Mouse (Mus musculus): Measurements from ENCODE around the gene Ccdc194. TPM values are rescaled to one million over a fixed set of nuclear protein-coding genes. Genes with fewer than 3 reads are reported as not detected.

The Ccdc194 gene
- polyA plus RNA-seq (2017; shearing (Covaris generic)) = 1 to 10 TPM in 1 of 2 experiments, under 1 TPM in 1; 0.36 to 1.0 TPM

GRCm38 (mm10) chr8:71525226-71526050 lies at the start of gene Ccdc194:
Ccdc194 (minus strand) TSS chr8:71525711.

GRCm38 (mm10) chr8:71568387-71568937 lies 43.0 kb upstream of the Ccdc194 start, which contains the start of gene Slc27a1:
Slc27a1 (plus strand) TSS chr8:71568882.

GRCm38 (mm10) chr8:71566501-71566900 lies 41.0 kb upstream of the Ccdc194 start, which contains the start of gene Nxnl1:
Nxnl1 (minus strand) TSS chr8:71566601.

GRCm38 (mm10) chr8:71558071-71558957 lies 32.8 kb upstream of the Ccdc194 start, which contains the start of gene Tmem221:
Tmem221 (minus strand) TSS chr8:71558871.

GRCm38 (mm10) chr8:71542632-71543343 lies 17.3 kb upstream of the Ccdc194 start, which contains the start of gene Mvb12a:
Mvb12a (plus strand) TSS chr8:71542922.

GRCm38 (mm10) chr8:71537028-71537867 lies 11.7 kb upstream of the Ccdc194 start, which contains the start of gene Bst2:
Bst2 (minus strand) TSS chr8:71537456.

GRCm38 (mm10) chr8:71511644-71512043 lies 13.9 kb downstream of the Ccdc194 start, which contains the start of gene Plvap:
Plvap (minus strand) TSS chr8:71511752.

GRCm38 (mm10) chr8:71487691-71488445 lies 37.6 kb downstream of the Ccdc194 start, which contains the start of gene Gtpbp3:
Gtpbp3 (plus strand) TSS chr8:71488103.

GRCm38 (mm10) chr8:71485142-71486135 lies 40.1 kb downstream of the Ccdc194 start, which contains the start of gene Ano8:
Ano8 (minus strand) TSS chr8:71485963.

Other genes with a start within 250 kb of the Ccdc194 start
- 100 to 1,000 TPM; 143 to 150 TPM for gene Use1, start 158.9 kb downstream of the Ccdc194 start, polyA plus RNA-seq (2017; shearing (Covaris generic))
- 10 to 100 TPM; 17.6 to 23.5 TPM for gene Ocel1, start 154.4 kb downstream of the Ccdc194 start, polyA plus RNA-seq (2017; shearing (Covaris generic))
- gene Nr2f6, start 143.8 kb downstream of the Ccdc194 start, polyA plus RNA-seq (2017; shearing (Covaris generic)) = 10 to 100 TPM in 1 of 2 experiments, 1 to 10 TPM in 1; 6.9 to 14.3 TPM
- gene Ushbp1, start 129.9 kb downstream of the Ccdc194 start, polyA plus RNA-seq (2017; shearing (Covaris generic)) = under 1 TPM; 0.05 to 0.26 TPM
- gene Babam1, start 128.8 kb downstream of the Ccdc194 start, polyA plus RNA-seq (2017; shearing (Covaris generic)) = 100 to 1,000 TPM; 104 to 108 TPM
- 1 to 10 TPM in 1 of 2 experiments, under 1 TPM in 1; 0.12 to 2.2 TPM for gene Ankle1, start 119.7 kb downstream of the Ccdc194 start, polyA plus RNA-seq (2017; shearing (Covaris generic))
- 100 to 1,000 TPM; 123 to 182 TPM for gene Abhd8, start 62.1 kb downstream of the Ccdc194 start, polyA plus RNA-seq (2017; shearing (Covaris generic))
- gene Mrpl34, start 60.8 kb downstream of the Ccdc194 start, polyA plus RNA-seq (2017; shearing (Covaris generic)) = 10 to 100 TPM; 60.4 to 63.2 TPM
- 100 to 1,000 TPM in 1 of 2 experiments, 10 to 100 TPM in 1; 83.3 to 115 TPM for gene Dda1, start 56.5 kb downstream of the Ccdc194 start, polyA plus RNA-seq (2017; shearing (Covaris generic))
- gene Ano8, start 39.7 kb downstream of the Ccdc194 start, polyA plus RNA-seq (2017; shearing (Covaris generic)) = 10 to 100 TPM; 15.7 to 26.6 TPM
- 1 to 10 TPM; 8.7 to 9.3 TPM for gene Gtpbp3, start 37.6 kb downstream of the Ccdc194 start, polyA plus RNA-seq (2017; shearing (Covaris generic))
- under 1 TPM in 1 of 2 experiments, not detected in 1; 0.20 TPM for gene Plvap, start 14.0 kb downstream of the Ccdc194 start, polyA plus RNA-seq (2017; shearing (Covaris generic))
- gene Bst2, start 11.7 kb upstream of the Ccdc194 start, polyA plus RNA-seq (2017; shearing (Covaris generic)) = 100 to 1,000 TPM; 106 to 121 TPM
- 10 to 100 TPM; 98.2 to 98.4 TPM for gene Mvb12a, start 17.2 kb upstream of the Ccdc194 start, polyA plus RNA-seq (2017; shearing (Covaris generic))
- 1 to 10 TPM; 2.2 to 2.7 TPM for gene Tmem221, start 33.2 kb upstream of the Ccdc194 start, polyA plus RNA-seq (2017; shearing (Covaris generic))
- 1 to 10 TPM in 1 of 2 experiments, under 1 TPM in 1; 0.18 to 3.6 TPM for gene Nxnl1, start 40.9 kb upstream of the Ccdc194 start, polyA plus RNA-seq (2017; shearing (Covaris generic))
- gene Slc27a1, start 43.2 kb upstream of the Ccdc194 start, polyA plus RNA-seq (2017; shearing (Covaris generic)) = 10 to 100 TPM; 11.2 to 19.8 TPM
- gene Pgls, start 66.5 kb upstream of the Ccdc194 start, polyA plus RNA-seq (2017; shearing (Covaris generic)) = 100 to 1,000 TPM in 1 of 2 experiments, 10 to 100 TPM in 1; 89.3 to 117 TPM
- gene Fam129c, start 71.9 kb upstream of the Ccdc194 start, polyA plus RNA-seq (2017; shearing (Covaris generic)) = 10 to 100 TPM in 1 of 2 experiments, 1 to 10 TPM in 1; 7.0 to 10.3 TPM
- 10 to 100 TPM; 33.6 to 41.0 TPM for gene Colgalt1, start 85.3 kb upstream of the Ccdc194 start, polyA plus RNA-seq (2017; shearing (Covaris generic))
- under 1 TPM; 0.43 to 0.69 TPM for gene Unc13a, start 146.0 kb upstream of the Ccdc194 start, polyA plus RNA-seq (2017; shearing (Covaris generic))
- gene Jak3, start 150.6 kb upstream of the Ccdc194 start, polyA plus RNA-seq (2017; shearing (Covaris generic)) = 100 to 1,000 TPM; 150 to 199 TPM
- 10 to 100 TPM; 56.0 to 66.2 TPM for gene Insl3, start 163.5 kb upstream of the Ccdc194 start, polyA plus RNA-seq (2017; shearing (Covaris generic))
- 1 to 10 TPM; 5.9 to 6.5 TPM for gene B3gnt3, start 176.1 kb upstream of the Ccdc194 start, polyA plus RNA-seq (2017; shearing (Covaris generic))
- gene Fcho1, start 200.0 kb upstream of the Ccdc194 start, polyA plus RNA-seq (2017; shearing (Covaris generic)) = 100 to 1,000 TPM; 219 to 246 TPM

Measured in inflammation-experienced regulatory T-cells (primary cell).